Mouse (Mus musculus): ENCODE measurements around the gene Nipal1. TPM values are rescaled to one million over a fixed set of nuclear protein-coding genes. Genes with fewer than 3 reads are reported as not detected.

Nipal1 gene
- 1.4 and 1.9 TPM in 2 replicates for polyA plus RNA-seq (2014; fragmentation: Nextera tagmentation; extraction: Ambion mirVana)

GRCm38 (mm10) chr5:72647418-72647907 lies at the start of gene Nipal1:
Gene Nipal1, plus strand, starts transcription at chr5:72647795.
- H3K27me3 ChIP-seq (ENCODE audit: control insufficient read depth, insufficient read depth, low read length) = 0 out of 2 replicates have a peak, but pooled peaks cover 5% of the 10 kb centered on the region

DNA sequence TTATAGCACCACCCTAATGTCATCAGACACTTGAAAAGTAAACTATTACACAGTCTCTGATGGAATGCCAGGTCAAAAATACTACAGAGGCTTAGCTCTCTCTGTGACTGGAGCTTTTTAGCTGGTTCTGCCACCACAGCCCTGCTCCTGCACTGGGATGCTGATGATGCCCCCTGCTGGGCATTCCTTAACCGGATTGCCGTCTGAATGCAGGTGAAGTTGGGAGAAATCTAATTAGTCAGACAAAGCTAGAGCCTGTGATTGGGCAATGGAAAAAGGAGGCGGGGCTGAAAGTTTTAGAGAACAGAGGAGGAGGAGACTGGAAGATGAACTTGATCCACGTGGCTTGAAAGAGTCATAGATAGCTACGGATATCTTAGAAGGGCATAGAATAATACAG lies 46.6 kb upstream of the Nipal1 start:
- Histone ChIP-seq H3K36me3 (ENCODE audit: control insufficient read depth, insufficient read depth, low read length) (no peaks in the 10 kb centered on the region), H3K27me3 (ENCODE audit: control insufficient read depth, insufficient read depth, low read length) (no peaks in the 10 kb centered on the region), H3K4me3 (ENCODE audit: low read length) (no peak overlapping the region), H3K4me2 (replicated peaks; ENCODE audit: low read depth, low read length) (no peak overlapping the region), H3K4me1 (ENCODE audit: control insufficient read depth, insufficient read depth, low read length) (no peaks in the 10 kb centered on the region), H3K9me3 (ENCODE audit: control insufficient read depth, low read length) (no peaks in the 10 kb centered on the region), H3K9ac (ENCODE audit: low read depth, low read length) (no peak overlapping the region), H3K27ac (ENCODE audit: low read depth, low read length) (no peak overlapping the region)
- 19% methylated on average over 5 of the region's 5 CpGs for WGBS
- peak; percentile 85 for ATAC-seq (ENCODE audit: low FRiP score, low TSS enrichment)

More at GRCm38 (mm10) chr5:72647418-72647907, at the start of gene Nipal1:
- Histone ChIP-seq H3K9ac (ENCODE audit: low read depth, low read length) (peak within 1 kb of the TSS; percentile 14; the same call in 1 of the 2 replicates), H3K4me1 (ENCODE audit: control insufficient read depth, insufficient read depth, low read length) (peaks cover 5% of the 10 kb centered on the region; the same call in 1 of the 2 replicates), H3K4me3 (ENCODE audit: low read length) (peak within 1 kb of the TSS; percentile 51), H3K9me3 (ENCODE audit: control insufficient read depth, low read length) (no peaks in the 10 kb centered on the region), H3K4me2 (replicated peaks; ENCODE audit: low read depth, low read length) (peak within 1 kb of the TSS; percentile 89), H3K27ac (ENCODE audit: low read depth, low read length) (no peak within 1 kb of the TSS), H3K36me3 (ENCODE audit: control insufficient read depth, insufficient read depth, low read length) (no peaks in the 10 kb centered on the region)
- ATAC-seq (ENCODE audit: low FRiP score, low TSS enrichment) = peak; percentile 96
- 1% methylated on average over 25 of the region's 25 CpGs for WGBS

DNA sequence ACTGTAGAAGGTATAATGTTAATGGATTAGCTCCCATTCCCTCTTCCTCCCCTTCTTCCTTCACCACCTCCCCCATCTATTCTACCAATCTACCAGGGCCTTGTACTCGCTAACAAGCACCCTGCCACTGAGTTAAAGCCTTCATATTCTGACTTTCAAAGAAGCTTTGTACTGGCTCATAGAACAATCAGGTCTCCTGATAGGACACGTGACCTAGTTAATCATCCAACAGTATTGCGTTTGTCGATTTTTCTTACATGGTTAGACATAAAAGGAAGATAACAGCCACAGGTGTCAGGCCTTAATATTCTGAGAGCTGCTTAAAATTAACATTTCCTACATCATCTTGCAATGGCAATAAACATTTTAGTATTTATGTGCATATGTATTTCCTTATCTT lies 44.5 kb upstream of the Nipal1 start:
- H3K4me3 ChIP-seq (ENCODE audit: low read length) = no peak overlapping the region
- no peaks in the 10 kb centered on the region for H3K36me3 ChIP-seq (ENCODE audit: control insufficient read depth, insufficient read depth, low read length)
- no peak for ATAC-seq (ENCODE audit: low FRiP score, low TSS enrichment)
- no peak overlapping the region for H3K27ac ChIP-seq (ENCODE audit: low read depth, low read length)
- no peaks in the 10 kb centered on the region for H3K4me1 ChIP-seq (ENCODE audit: control insufficient read depth, insufficient read depth, low read length)
- WGBS = 80% methylated on average over 4 of the region's 4 CpGs
- no peak overlapping the region for H3K9ac ChIP-seq (ENCODE audit: low read depth, low read length)
- H3K4me2 ChIP-seq (replicated peaks; ENCODE audit: low read depth, low read length) = no peak overlapping the region
- no peaks in the 10 kb centered on the region for H3K9me3 ChIP-seq (ENCODE audit: control insufficient read depth, low read length)
- no peaks in the 10 kb centered on the region for H3K27me3 ChIP-seq (ENCODE audit: control insufficient read depth, insufficient read depth, low read length)

DNA sequence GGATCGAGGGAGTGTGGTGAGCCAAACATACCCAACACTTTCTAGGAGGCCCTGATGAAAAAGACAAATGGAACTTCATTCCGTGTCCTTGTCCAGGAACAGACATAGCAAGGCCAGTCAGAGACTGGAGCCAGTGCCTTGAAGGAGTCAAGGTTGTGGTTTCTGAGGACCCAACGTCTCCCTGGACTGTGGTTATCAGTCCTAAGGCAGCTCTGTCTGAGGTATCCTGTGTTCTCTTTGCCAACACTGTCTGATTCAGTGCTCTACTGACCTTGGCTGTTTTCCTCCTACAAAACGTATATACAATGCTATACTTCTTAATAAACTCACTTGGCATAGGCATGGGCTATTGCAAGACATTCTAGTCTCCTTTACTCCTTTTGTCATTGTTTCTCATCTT lies 30.2 kb upstream of the Nipal1 start:
- H3K27me3 ChIP-seq (ENCODE audit: control insufficient read depth, insufficient read depth, low read length) = no peaks in the 10 kb centered on the region
- no peaks in the 10 kb centered on the region for H3K36me3 ChIP-seq (ENCODE audit: control insufficient read depth, insufficient read depth, low read length)
- no peak overlapping the region for H3K27ac ChIP-seq (ENCODE audit: low read depth, low read length)
- WGBS = 77% methylated on average over 4 of the region's 4 CpGs
- H3K9ac ChIP-seq (ENCODE audit: low read depth, low read length) = no peak overlapping the region
- ATAC-seq (ENCODE audit: low FRiP score, low TSS enrichment) = no peak
- no peaks in the 10 kb centered on the region for H3K9me3 ChIP-seq (ENCODE audit: control insufficient read depth, low read length)
- H3K4me1 ChIP-seq (ENCODE audit: control insufficient read depth, insufficient read depth, low read length) = no peaks in the 10 kb centered on the region
- no peak overlapping the region for H3K4me3 ChIP-seq (ENCODE audit: low read length)
- no peak overlapping the region for H3K4me2 ChIP-seq (replicated peaks; ENCODE audit: low read depth, low read length)

DNA sequence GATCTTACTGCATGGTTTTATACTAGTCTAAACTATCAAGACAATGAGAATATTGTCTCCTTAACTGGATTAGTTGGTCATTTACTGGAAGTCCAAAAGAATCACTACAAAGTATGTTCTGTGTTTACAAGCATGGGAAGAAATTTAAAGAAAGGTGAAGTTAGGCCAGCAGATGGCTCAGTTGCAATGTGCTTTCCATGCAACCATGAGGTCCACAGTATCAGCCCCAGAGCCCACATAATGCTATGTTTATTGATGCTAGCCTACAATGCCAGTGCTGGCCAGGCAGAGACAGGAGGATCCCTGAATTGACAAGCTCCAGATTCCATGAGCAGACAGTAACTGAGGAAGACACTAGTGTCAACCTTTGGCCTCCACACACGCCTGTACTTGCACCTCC lies 26.6 kb upstream of the Nipal1 start:
- Histone ChIP-seq H3K27me3 (ENCODE audit: control insufficient read depth, insufficient read depth, low read length) (no peaks in the 10 kb centered on the region), H3K4me2 (replicated peaks; ENCODE audit: low read depth, low read length) (no peak overlapping the region), H3K9me3 (ENCODE audit: control insufficient read depth, low read length) (no peaks in the 10 kb centered on the region), H3K4me3 (ENCODE audit: low read length) (no peak overlapping the region), H3K4me1 (ENCODE audit: control insufficient read depth, insufficient read depth, low read length) (no peaks in the 10 kb centered on the region), H3K36me3 (ENCODE audit: control insufficient read depth, insufficient read depth, low read length) (no peaks in the 10 kb centered on the region), H3K9ac (ENCODE audit: low read depth, low read length) (no peak overlapping the region), H3K27ac (ENCODE audit: low read depth, low read length) (no peak overlapping the region)
- ATAC-seq (ENCODE audit: low FRiP score, low TSS enrichment) = no peak
- WGBS = 86% methylated on average over 1 of the region's 1 CpGs

GRCm38 (mm10) chr5:72630026-72630425 lies 17.6 kb upstream of the Nipal1 start:
- no peaks in the 10 kb centered on the region for H3K27me3 ChIP-seq (ENCODE audit: control insufficient read depth, insufficient read depth, low read length)
- H3K9ac ChIP-seq (ENCODE audit: low read depth, low read length) = no peak overlapping the region
- no peaks in the 10 kb centered on the region for H3K4me1 ChIP-seq (ENCODE audit: control insufficient read depth, insufficient read depth, low read length)
- H3K4me3 ChIP-seq (ENCODE audit: low read length) = no peak overlapping the region
- ATAC-seq (ENCODE audit: low FRiP score, low TSS enrichment) = no peak
- no peak overlapping the region for H3K27ac ChIP-seq (ENCODE audit: low read depth, low read length)
- H3K36me3 ChIP-seq (ENCODE audit: control insufficient read depth, insufficient read depth, low read length) = no peaks in the 10 kb centered on the region
- no peak overlapping the region for H3K4me2 ChIP-seq (replicated peaks; ENCODE audit: low read depth, low read length)
- WGBS = 89% methylated on average over 6 of the region's 6 CpGs
- H3K9me3 ChIP-seq (ENCODE audit: control insufficient read depth, low read length) = no peaks in the 10 kb centered on the region

DNA sequence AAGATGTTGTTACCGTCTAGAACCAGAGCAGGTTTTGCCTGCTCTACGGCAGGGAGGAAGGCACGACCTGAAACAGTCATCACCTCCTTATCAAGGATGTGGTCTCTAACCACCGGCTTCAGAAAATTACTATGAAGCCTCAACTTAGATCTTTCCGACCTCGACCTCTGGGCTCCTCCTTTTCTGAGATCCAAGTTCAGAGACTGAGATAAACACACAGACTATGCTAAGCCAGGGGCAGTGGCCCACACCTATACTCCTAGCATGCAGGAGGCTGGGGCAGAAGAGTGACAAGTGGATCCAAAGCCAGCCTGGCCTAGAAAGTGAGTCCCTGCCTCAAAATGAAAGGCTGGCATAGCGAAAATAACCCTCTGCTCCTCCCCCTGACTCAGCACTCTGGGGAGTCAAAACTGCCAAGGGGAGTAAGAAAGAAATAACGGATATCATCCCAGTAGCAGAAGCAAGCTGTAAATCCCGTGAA lies 12.8 kb upstream of the Nipal1 start:
- H3K27me3 ChIP-seq (ENCODE audit: control insufficient read depth, insufficient read depth, low read length) = no peaks in the 10 kb centered on the region
- H3K36me3 ChIP-seq (ENCODE audit: control insufficient read depth, insufficient read depth, low read length) = no peaks in the 10 kb centered on the region
- no peaks in the 10 kb centered on the region for H3K4me1 ChIP-seq (ENCODE audit: control insufficient read depth, insufficient read depth, low read length)
- no peak for ATAC-seq (ENCODE audit: low FRiP score, low TSS enrichment)
- no peaks in the 10 kb centered on the region for H3K9me3 ChIP-seq (ENCODE audit: control insufficient read depth, low read length)
- WGBS = 83% methylated on average over 9 of the region's 9 CpGs
- H3K9ac ChIP-seq (ENCODE audit: low read depth, low read length) = no peak overlapping the region
- H3K27ac ChIP-seq (ENCODE audit: low read depth, low read length) = no peak overlapping the region
- no peak overlapping the region for H3K4me2 ChIP-seq (replicated peaks; ENCODE audit: low read depth, low read length)
- no peak overlapping the region for H3K4me3 ChIP-seq (ENCODE audit: low read length)

- Histone ChIP-seq H3K36me3 (ENCODE audit: control insufficient read depth, insufficient read depth, low read length) (no peaks in the 10 kb centered on the region), H3K4me2 (replicated peaks; ENCODE audit: low read depth, low read length) (no peak overlapping the region), H3K9ac (ENCODE audit: low read depth, low read length) (no peak overlapping the region), H3K4me3 (ENCODE audit: low read length) (no peak overlapping the region), H3K27ac (ENCODE audit: low read depth, low read length) (no peak overlapping the region), H3K4me1 (ENCODE audit: control insufficient read depth, insufficient read depth, low read length) (no peaks in the 10 kb centered on the region), H3K9me3 (ENCODE audit: control insufficient read depth, low read length) (no peaks in the 10 kb centered on the region), H3K27me3 (ENCODE audit: control insufficient read depth, insufficient read depth, low read length) (no peaks in the 10 kb centered on the region)
- ATAC-seq (ENCODE audit: low FRiP score, low TSS enrichment) = no peak
- WGBS = 58% methylated on average over 3 of the region's 3 CpGs
Observed at GRCm38 (mm10) chr5:72636122-72636521, 11.5 kb upstream of the Nipal1 start.

DNA sequence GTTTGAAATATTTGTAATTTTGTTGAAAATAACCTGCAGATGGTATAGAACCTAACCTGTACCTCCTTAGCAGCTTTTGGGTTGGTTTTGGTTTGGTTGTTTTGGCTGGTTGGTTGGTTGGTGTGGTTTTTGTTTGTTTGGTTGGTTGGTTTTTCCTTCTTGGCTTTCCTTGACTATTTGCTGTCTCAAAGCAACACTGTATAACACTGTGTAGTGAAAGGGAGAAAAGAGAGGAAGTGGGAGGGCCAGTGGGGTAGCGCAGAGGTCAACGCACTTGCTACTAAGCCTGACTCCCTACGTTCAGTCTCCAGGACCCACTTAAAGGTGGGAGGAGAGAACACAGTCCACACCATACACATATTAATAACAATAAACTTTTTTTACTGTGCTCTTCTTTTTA lies 11.0 kb upstream of the Nipal1 start:
- no peaks in the 10 kb centered on the region for H3K4me1 ChIP-seq (ENCODE audit: control insufficient read depth, insufficient read depth, low read length)

More for the DNA sequence above, 11.0 kb upstream of the Nipal1 start:
- Histone ChIP-seq H3K4me3 (ENCODE audit: low read length) (no peak overlapping the region), H3K36me3 (ENCODE audit: control insufficient read depth, insufficient read depth, low read length) (no peaks in the 10 kb centered on the region), H3K9ac (ENCODE audit: low read depth, low read length) (no peak overlapping the region), H3K27me3 (ENCODE audit: control insufficient read depth, insufficient read depth, low read length) (no peaks in the 10 kb centered on the region), H3K4me2 (replicated peaks; ENCODE audit: low read depth, low read length) (no peak overlapping the region), H3K27ac (ENCODE audit: low read depth, low read length) (no peak overlapping the region), H3K9me3 (ENCODE audit: control insufficient read depth, low read length) (no peaks in the 10 kb centered on the region)
- no peak for ATAC-seq (ENCODE audit: low FRiP score, low TSS enrichment)
- 55% methylated on average over 3 of the region's 3 CpGs for WGBS
